Mouse (Mus musculus) liver, embryonic 11.5 days (tissue): ENCODE measurements around the gene Fam166a. TPM values are rescaled to one million over a fixed set of nuclear protein-coding genes. Genes with fewer than 3 reads are reported as not detected.

Experiments used
- ATAC-seq: fragments of 200-750 bp; cut with Nextera tagmentation; replicated peaks from 2 replicates; pipeline ENCODE4 v1.8.0; 2017; ENCODE audit warnings: moderate number of reproducible peaks, mild to moderate bottlenecking, moderate TSS enrichment, moderate library complexity; ENCODE audit not compliant: low FRiP score
- DNase-seq: peaks from one replicate; pipeline ENCODE4 v3.0.0-alpha.2; 2017; ENCODE audit warnings: low spot score
- H3K27ac ChIP-seq: fragments of 300-500 bp; sonication (generic); 2 replicates; pipeline ENCODE4 v1.5.1; 2014; ENCODE audit warnings: mild to moderate bottlenecking, low read depth, low read length, control low read depth
- H3K27me3 ChIP-seq: fragments of 300-500 bp; sonication (generic); replicated peaks from 2 replicates; pipeline ENCODE4 v1.6.1; 2014; ENCODE audit warnings: low read length, mixed read lengths; ENCODE audit not compliant: control insufficient read depth, insufficient read depth
- H3K36me3 ChIP-seq: fragments of 300-500 bp; sonication (generic); 2 replicates; pipeline ENCODE4 v1.6.1; 2014; ENCODE audit warnings: mild to moderate bottlenecking, low read length, moderate library complexity, mixed read lengths; ENCODE audit not compliant: control insufficient read depth, insufficient read depth
- H3K4me1 ChIP-seq: fragments of 300-500 bp; sonication (generic); replicated peaks from 2 replicates; pipeline ENCODE4 v1.6.1; 2014; ENCODE audit warnings: low read length, mixed read lengths; ENCODE audit not compliant: control insufficient read depth, insufficient read depth
- H3K4me2 ChIP-seq: fragments of 300-500 bp; sonication (generic); 2 replicates; pipeline ENCODE4 v1.6.1; 2014; ENCODE audit warnings: mild to moderate bottlenecking, control low read depth, moderate library complexity
- H3K4me3 ChIP-seq: fragments of 300-500 bp; sonication (generic); 2 replicates; pipeline ENCODE4 v1.5.1; 2014; ENCODE audit warnings: low read depth, low read length, control low read depth
- H3K9ac ChIP-seq: fragments of 300-500 bp; sonication (generic); 2 replicates; pipeline ENCODE4 v1.6.1; 2014; ENCODE audit warnings: low read depth, low read length, control low read depth
- H3K9me3 ChIP-seq: fragments of 300-500 bp; sonication (generic); 2 replicates; pipeline ENCODE4 v1.6.1; 2016; ENCODE audit warnings: low read length, inconsistent platforms, mixed read lengths; ENCODE audit not compliant: control insufficient read depth
- WGBS: fragments of 180-500 bp; shearing (Covaris S2); extraction: QIAGEN DNeasy Blood & Tissue Kit; methylation state at CpG from one replicate; pipeline ENCODE4 v1.1.7; 2014; 5-methylcytosine and 5-hydroxymethylcytosine counted together
- polyA plus RNA-seq: library from polyadenylated mRNA; unstranded; fragments of >200 nt; fragmentation: Nextera tagmentation; extraction: Ambion mirVana; gene quantifications from 2 replicates; pipeline ENCODE4 v1.2.1, GENCODE M21; 2014

Fam166a gene
- polyA plus RNA-seq, 1 experiment from 2014 or later, result 0.45 TPM

GRCm38 (mm10) chr2:25194006-25194405 lies 24.5 kb upstream of the Fam166a start:
- Histone ChIP-seq H3K27me3 (no peaks in the 10 kb centered on the region; the same call in 1 of the 2 replicates), H3K4me2 (peak overlapping the region; percentile 84), H3K27ac (peak overlapping the region; percentile 92), H3K4me3 (peak overlapping the region; percentile 62), H3K36me3 (0 out of 2 replicates have a peak, but pooled peaks cover 2% of the 10 kb centered on the region), H3K4me1 (peaks cover 40% of the 10 kb centered on the region), H3K9me3 (no peaks in the 10 kb centered on the region), H3K9ac (peak overlapping the region; percentile 75)
- DNase-seq, result no peak
- WGBS, result 54% methylated on average over 5 of the region's 5 CpGs
- ATAC-seq, result no peak

- Histone ChIP-seq H3K27me3 (no peaks in the 10 kb centered on the region; the same call in 1 of the 2 replicates), H3K4me2 (peak overlapping the region; percentile 84), H3K9me3 (no peaks in the 10 kb centered on the region), H3K27ac (peak overlapping the region; percentile 92), H3K4me1 (peaks cover 40% of the 10 kb centered on the region), H3K9ac (peak overlapping the region; percentile 75), H3K4me3 (peak overlapping the region; percentile 62), H3K36me3 (peaks cover 7% of the 10 kb centered on the region)
- no peak for DNase-seq
- no peak for ATAC-seq
- 53% methylated on average over 17 of the region's 17 CpGs for WGBS
Measured at GRCm38 (mm10) chr2:25194486-25195171, 23.9 kb upstream of the Fam166a start.

GRCm38 (mm10) chr2:25195211-25196156 lies 23.1 kb upstream of the Fam166a start:
- ATAC-seq (peak; percentile 60), DNase-seq (peak; percentile 73)
- WGBS, result 10% methylated on average over 55 of the region's 55 CpGs
- H3K27me3 ChIP-seq, result no peaks in the 10 kb centered on the region; the same call in 1 of the 2 replicates
- peak overlapping the region; percentile 84 for H3K4me2 ChIP-seq
- H3K9me3 ChIP-seq, result no peaks in the 10 kb centered on the region
- H3K36me3 ChIP-seq, result peaks cover 15% of the 10 kb centered on the region
- peak overlapping the region; percentile 62 for H3K4me3 ChIP-seq
- peak overlapping the region; percentile 92 for H3K27ac ChIP-seq
- H3K4me1 ChIP-seq, result peaks cover 40% of the 10 kb centered on the region
- peak overlapping the region; percentile 75 for H3K9ac ChIP-seq

GRCm38 (mm10) chr2:25196172-25196954 lies 22.2 kb upstream of the Fam166a start, which contains the start of gene Tor4a:
Tor4a (minus strand) TSS chr2:25196886.
- WGBS, result 4% methylated on average over 8 of the region's 8 CpGs
- peak within 1 kb of the TSS; percentile 62 for H3K4me3 ChIP-seq
- peak within 1 kb of the TSS; percentile 75 for H3K9ac ChIP-seq
- no peaks in the 10 kb centered on the region; the same call in 1 of the 2 replicates for H3K27me3 ChIP-seq
- ATAC-seq, result peak; percentile 78
- no peaks in the 10 kb centered on the region for H3K9me3 ChIP-seq
- peaks cover 40% of the 10 kb centered on the region for H3K4me1 ChIP-seq
- H3K36me3 ChIP-seq, result peaks cover 24% of the 10 kb centered on the region
- DNase-seq, result peak; percentile 73
- peak within 1 kb of the TSS; percentile 92 for H3K27ac ChIP-seq
- peak within 1 kb of the TSS; percentile 84 for H3K4me2 ChIP-seq

- Histone ChIP-seq H3K9me3 (no peaks in the 10 kb centered on the region), H3K9ac (no peak overlapping the region; the same call in 1 of the 2 replicates), H3K4me2 (peak overlapping the region; percentile 84), H3K27me3 (no peaks in the 10 kb centered on the region; the same call in 1 of the 2 replicates), H3K4me1 (peaks cover 40% of the 10 kb centered on the region), H3K27ac (peak overlapping the region; percentile 92), H3K4me3 (no peak overlapping the region; the same call in 1 of the 2 replicates), H3K36me3 (peaks cover 27% of the 10 kb centered on the region)
- ATAC-seq, result no peak
- no peak for DNase-seq
- 25% methylated on average over 2 of the region's 2 CpGs for WGBS
Measured at GRCm38 (mm10) chr2:25197191-25197590, 21.4 kb upstream of the Fam166a start.

- H3K4me1 ChIP-seq, result peaks cover 40% of the 10 kb centered on the region
- H3K36me3 ChIP-seq, result peaks cover 29% of the 10 kb centered on the region
- H3K27ac ChIP-seq, result peak overlapping the region; percentile 92; the same call in 1 of the 2 replicates
- no peaks in the 10 kb centered on the region; the same call in 1 of the 2 replicates for H3K27me3 ChIP-seq
- no peak overlapping the region for H3K9ac ChIP-seq
- no peak overlapping the region for H3K4me3 ChIP-seq
- H3K4me2 ChIP-seq, result no peak overlapping the region
- DNase-seq (no peak), ATAC-seq (no peak)
- no peaks in the 10 kb centered on the region for H3K9me3 ChIP-seq
Measured at GRCm38 (mm10) chr2:25197946-25198345, 20.6 kb upstream of the Fam166a start.

- peaks cover 17% of the 10 kb centered on the region for H3K4me1 ChIP-seq
- DNase-seq (no peak), ATAC-seq (no peak)
- H3K27ac ChIP-seq, result no peak overlapping the region
- H3K36me3 ChIP-seq, result peaks cover 43% of the 10 kb centered on the region
- H3K4me2 ChIP-seq, result no peak overlapping the region
- 83% methylated on average over 2 of the region's 2 CpGs for WGBS
- no peaks in the 10 kb centered on the region for H3K27me3 ChIP-seq
- H3K4me3 ChIP-seq, result no peak overlapping the region
- H3K9me3 ChIP-seq, result no peaks in the 10 kb centered on the region
- no peak overlapping the region for H3K9ac ChIP-seq
Measured at GRCm38 (mm10) chr2:25200631-25201030, 17.9 kb upstream of the Fam166a start.
